Mouse (Mus musculus) urinary bladder, postnatal 25 days (tissue): Measurements from ENCODE around the gene Cavin3.

ENCODE experiments used
- DNase-seq: peaks from one replicate; pipeline ENCODE4 v3.0.0; 2022; ENCODE audit warnings: low spot score

Gene Cavin3

GRCm38 (mm10) chr7:105481505-105482411 lies at the start of gene Cavin3:
TSS of gene Cavin3 (minus strand) at chr7:105482300.
- peak; percentile 79 for DNase-seq

- no peak for DNase-seq
Measured at GRCm38 (mm10) chr7:105528094-105528493, 46.0 kb upstream of the Cavin3 start.

GRCm38 (mm10) chr7:105527306-105527937 lies 45.3 kb upstream of the Cavin3 start:
- no peak for DNase-seq

GRCm38 (mm10) chr7:105524222-105524621 lies 42.1 kb upstream of the Cavin3 start:
- DNase-seq = no peak

- DNase-seq = no peak
Measured at GRCm38 (mm10) chr7:105520201-105520600, 38.1 kb upstream of the Cavin3 start.

- DNase-seq = no peak
Measured at GRCm38 (mm10) chr7:105519771-105520170, 37.7 kb upstream of the Cavin3 start.

- no peak for DNase-seq
Measured at GRCm38 (mm10) chr7:105519336-105519735, 37.2 kb upstream of the Cavin3 start.

- no peak for DNase-seq
Measured at GRCm38 (mm10) chr7:105516669-105517360, 34.7 kb upstream of the Cavin3 start.

GRCm38 (mm10) chr7:105515178-105515577 lies 33.1 kb upstream of the Cavin3 start:
- peak; percentile 64 for DNase-seq

- no peak for DNase-seq
Measured at GRCm38 (mm10) chr7:105514561-105514960, 32.5 kb upstream of the Cavin3 start.

GRCm38 (mm10) chr7:105513845-105514291 lies 31.8 kb upstream of the Cavin3 start:
- DNase-seq = no peak

GRCm38 (mm10) chr7:105510143-105510542 lies 28.0 kb upstream of the Cavin3 start:
- no peak for DNase-seq

- DNase-seq = no peak
Measured at GRCm38 (mm10) chr7:105507257-105507656, 25.2 kb upstream of the Cavin3 start.

- no peak for DNase-seq
Measured at GRCm38 (mm10) chr7:105501984-105502383, 19.9 kb upstream of the Cavin3 start.

- DNase-seq = no peak
Measured at GRCm38 (mm10) chr7:105499676-105500075, 17.6 kb upstream of the Cavin3 start.

- no peak for DNase-seq
Measured at GRCm38 (mm10) chr7:105498854-105499492, 16.9 kb upstream of the Cavin3 start.

- no peak for DNase-seq
Measured at GRCm38 (mm10) chr7:105497881-105498280, 15.8 kb upstream of the Cavin3 start.

GRCm38 (mm10) chr7:105487104-105487876 lies 5.2 kb upstream of the Cavin3 start:
- DNase-seq = no peak

GRCm38 (mm10) chr7:105485029-105485428 lies 2.9 kb upstream of the Cavin3 start:
- no peak for DNase-seq

- DNase-seq = peak; percentile 42
Measured at GRCm38 (mm10) chr7:105482426-105482825, 326 bp upstream of the Cavin3 start.
